Mouse (Mus musculus): Measurements from ENCODE around the gene Szrd1.
"Not testable (repeated sequence)": the region's sequence is repeated elsewhere in the genome, so short reads cannot be mapped to it uniquely, and the experiment has no call there.

Gene Szrd1

GRCm38 (mm10) chr4:141147112-141148008, 7.8 kb upstream of the Szrd1 start, which contains the start of gene Fbxo42:
TSS of gene Fbxo42 (plus strand) at chr4:141147913.
- DNase-seq (ENCODE audit: extremely low spot score, low spot score), result peak; percentile 96

DNA sequence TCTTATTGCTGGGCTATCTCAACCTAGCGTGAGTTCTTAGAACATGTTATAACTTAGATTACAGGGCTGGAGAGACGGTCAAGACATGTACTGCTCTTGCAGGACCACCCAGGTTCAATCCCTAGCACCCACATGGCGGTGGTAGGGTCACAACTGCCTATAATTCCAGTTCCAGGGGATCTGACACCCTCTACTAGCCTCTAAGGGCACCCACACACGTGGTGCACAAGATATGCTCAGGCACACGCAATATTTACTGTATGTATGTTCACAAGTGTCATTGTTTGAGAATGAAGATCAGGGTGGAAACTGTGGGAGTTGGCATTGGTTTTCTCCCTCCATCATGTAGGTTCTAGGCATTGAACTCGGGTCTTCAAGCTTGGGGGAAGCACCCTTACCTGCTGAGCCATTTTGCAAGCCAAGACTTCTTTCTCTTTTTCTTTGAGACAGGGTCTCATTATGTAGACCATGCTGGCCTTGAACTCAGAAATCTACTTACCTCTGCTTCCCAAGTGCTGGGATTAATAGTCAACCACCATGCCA, 7.0 kb upstream of the Szrd1 start:
- DNase-seq (ENCODE audit: extremely low spot score, low spot score), result no peak

GRCm38 (mm10) chr4:141145124-141145523, 5.5 kb upstream of the Szrd1 start:
- not testable (repeated sequence) for DNase-seq (ENCODE audit: extremely low spot score, low spot score)

- DNase-seq (ENCODE audit: extremely low spot score, low spot score), result peak; percentile 72
Observed at GRCm38 (mm10) chr4:141142285-141142811, 2.8 kb upstream of the Szrd1 start.

DNA sequence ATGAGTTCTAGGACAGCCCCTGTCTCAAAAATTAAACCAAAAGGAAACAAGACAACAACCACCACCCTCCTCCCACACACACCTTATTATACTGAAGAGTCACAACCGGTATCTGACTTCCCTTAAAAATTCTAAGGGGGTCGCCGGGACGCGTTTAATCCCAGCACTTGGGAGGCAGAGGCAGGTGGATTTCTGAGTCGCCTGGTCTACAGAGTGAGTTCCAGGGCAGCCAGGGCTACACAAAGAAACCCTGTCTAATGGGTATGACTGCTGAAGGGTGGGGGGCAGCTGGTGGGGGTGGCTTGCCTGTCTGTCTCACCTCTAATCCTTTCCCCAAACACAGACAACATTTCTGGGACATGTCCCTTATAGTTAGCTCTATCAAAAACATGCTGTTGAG, 1.4 kb upstream of the Szrd1 start:
- DNase-seq (ENCODE audit: extremely low spot score, low spot score), result no peak

GRCm38 (mm10) chr4:141140354-141140753, 779 bp upstream of the Szrd1 start:
- not testable (repeated sequence) for DNase-seq (ENCODE audit: extremely low spot score, low spot score)

DNA sequence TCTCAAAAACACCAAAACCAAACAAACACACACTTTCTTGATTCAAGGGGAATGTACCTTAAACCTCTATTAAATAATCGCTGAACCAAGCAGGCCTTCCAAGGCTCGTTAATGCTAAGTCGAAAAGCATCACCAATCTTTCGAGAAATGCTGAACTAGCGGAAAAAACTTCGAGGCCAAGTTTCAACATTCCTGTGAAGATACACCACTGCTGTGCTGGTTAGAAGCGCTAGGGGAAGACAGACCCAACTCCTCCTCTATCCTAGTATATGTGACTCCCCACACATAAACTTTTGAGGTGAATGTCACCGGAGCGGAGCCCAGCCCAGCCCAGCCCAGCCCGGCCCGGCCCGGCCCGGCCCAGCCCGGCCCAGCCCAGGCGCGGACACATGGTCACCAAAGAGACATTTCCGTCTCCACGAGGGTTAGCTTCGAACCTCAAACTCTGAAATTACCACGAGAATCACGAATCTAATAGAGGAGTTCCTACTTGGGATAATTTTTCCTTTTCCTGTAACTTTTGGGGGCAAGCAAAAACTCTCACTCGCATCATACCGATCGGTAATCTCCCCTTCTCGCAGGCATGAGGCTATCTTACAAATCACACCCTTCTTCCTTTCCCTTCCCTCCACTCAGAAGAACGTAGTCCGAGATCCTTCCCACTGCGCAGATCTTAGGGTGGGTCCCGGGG, 1.0 kb downstream of the Szrd1 start:
- no peak for DNase-seq (ENCODE audit: extremely low spot score, low spot score)

- DNase-seq (ENCODE audit: extremely low spot score, low spot score), result not testable (repeated sequence)
Observed at GRCm38 (mm10) chr4:141137740-141138139, 1.8 kb downstream of the Szrd1 start.

- no peak for DNase-seq (ENCODE audit: extremely low spot score, low spot score)
Observed at GRCm38 (mm10) chr4:141136126-141136525, 3.4 kb downstream of the Szrd1 start.

- DNase-seq (ENCODE audit: extremely low spot score, low spot score), result no peak
Observed at GRCm38 (mm10) chr4:141134751-141135530, 4.6 kb downstream of the Szrd1 start.

DNA sequence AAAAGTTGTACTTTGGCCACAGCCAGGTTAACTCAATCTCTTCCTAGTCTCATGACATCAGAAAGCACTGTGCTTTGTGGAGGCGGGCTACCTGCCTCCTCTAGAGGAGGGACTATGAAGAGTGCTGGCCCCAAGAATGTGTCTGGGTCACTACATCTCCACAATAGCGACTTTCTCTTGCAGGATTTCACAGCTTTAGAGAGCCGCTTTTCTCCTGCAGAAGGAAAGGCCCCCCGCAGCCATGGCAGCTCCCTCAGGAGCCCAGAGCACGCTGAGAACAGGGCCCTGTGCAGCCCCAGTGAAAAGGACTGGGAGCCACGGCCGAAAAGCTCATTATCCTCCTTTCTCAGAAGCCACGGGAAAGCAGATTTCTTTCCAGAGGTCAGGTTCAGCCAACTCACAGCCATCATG, 5.5 kb downstream of the Szrd1 start:
- no peak for DNase-seq (ENCODE audit: extremely low spot score, low spot score)

GRCm38 (mm10) chr4:141133227-141133626, 6.3 kb downstream of the Szrd1 start:
- no peak for DNase-seq (ENCODE audit: extremely low spot score, low spot score)

- DNase-seq (ENCODE audit: extremely low spot score, low spot score), result no peak
Observed at GRCm38 (mm10) chr4:141132191-141132590, 7.4 kb downstream of the Szrd1 start.

DNA sequence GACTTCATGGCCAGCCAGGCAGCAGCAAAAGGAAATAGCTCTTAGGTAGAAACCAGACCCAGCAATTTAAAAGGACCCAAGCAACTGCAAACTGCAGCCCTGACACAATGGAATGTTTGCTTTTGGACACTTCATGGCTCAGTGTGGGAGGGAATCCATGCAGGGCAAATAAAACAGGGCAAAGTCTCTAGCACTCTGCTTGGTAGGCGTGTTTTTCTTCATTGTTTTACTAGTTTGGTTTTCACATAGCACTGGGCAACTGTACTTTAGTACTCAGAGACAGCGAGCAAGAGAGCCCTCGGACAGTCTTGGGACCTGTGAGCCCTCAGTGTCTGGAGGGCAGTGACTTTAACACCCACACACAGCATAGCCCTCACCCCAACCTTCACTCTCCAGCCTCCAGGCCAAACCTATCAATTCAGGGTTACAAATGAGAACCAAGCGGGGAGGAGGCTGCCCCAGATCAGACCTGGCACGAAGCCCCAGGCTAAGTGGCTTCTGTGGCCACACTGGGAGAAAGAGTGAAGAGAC, 8.0 kb downstream of the Szrd1 start:
- DNase-seq (ENCODE audit: extremely low spot score, low spot score), result no peak

DNA sequence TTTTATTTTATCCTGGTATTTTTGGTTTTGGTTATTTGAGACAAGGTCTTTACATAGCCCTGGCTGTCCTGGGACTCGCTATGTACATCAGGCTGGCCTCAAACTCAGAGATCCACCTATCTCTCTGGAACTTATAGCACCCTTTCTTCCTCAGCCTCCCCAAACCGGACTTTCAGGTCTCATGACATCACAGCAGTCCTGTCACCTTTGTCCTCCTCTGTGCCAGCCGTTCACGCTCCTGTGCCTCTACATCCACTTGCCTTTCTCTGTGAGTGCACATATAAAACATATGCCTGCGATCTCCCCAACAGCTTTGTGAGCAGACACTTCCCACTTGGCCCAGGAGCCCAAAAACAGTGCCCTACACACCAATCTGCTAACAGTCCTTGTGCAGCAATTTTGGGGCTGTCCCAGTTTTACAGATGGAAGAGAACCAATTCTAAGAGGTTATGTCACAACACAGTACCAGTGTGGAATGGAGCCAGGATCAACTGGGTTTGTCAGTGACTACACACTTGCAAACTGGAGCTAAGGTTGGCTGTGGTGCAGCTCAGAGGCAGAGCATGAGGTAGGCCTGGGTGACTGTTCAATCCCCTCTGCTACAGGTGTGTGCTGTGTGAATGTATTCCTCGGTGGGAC, 8.8 kb downstream of the Szrd1 start:
- DNase-seq (ENCODE audit: extremely low spot score, low spot score), result no peak

GRCm38 (mm10) chr4:141129190-141129710, 10.3 kb downstream of the Szrd1 start:
- DNase-seq (ENCODE audit: extremely low spot score, low spot score), result no peak

DNA sequence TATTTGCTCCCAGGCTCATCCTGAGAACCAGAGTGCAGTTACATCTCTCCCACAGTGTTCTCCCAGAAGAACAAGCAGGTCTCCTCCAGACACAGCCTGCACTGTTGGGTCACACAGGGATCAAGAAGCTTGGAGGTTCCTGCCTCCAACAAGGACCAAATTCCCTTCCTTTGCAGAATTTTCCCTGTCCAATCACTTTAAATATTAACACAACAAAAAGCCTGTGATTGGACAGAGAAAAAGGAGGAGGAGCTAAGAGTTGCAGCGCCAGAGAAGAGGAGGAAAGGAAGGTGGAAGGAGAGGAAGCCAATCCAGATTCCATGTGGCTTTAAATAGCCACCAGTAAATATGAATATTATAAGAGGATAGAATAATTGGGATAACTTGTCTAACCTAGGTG, 16.5 kb downstream of the Szrd1 start:
- DNase-seq (ENCODE audit: extremely low spot score, low spot score), result no peak

- DNase-seq (ENCODE audit: extremely low spot score, low spot score), result no peak
Observed at GRCm38 (mm10) chr4:141122663-141123062, 16.9 kb downstream of the Szrd1 start.

- peak; percentile 64 for DNase-seq (ENCODE audit: extremely low spot score, low spot score)
Observed at GRCm38 (mm10) chr4:141120700-141121099, 18.9 kb downstream of the Szrd1 start.

GRCm38 (mm10) chr4:141118691-141119090, 20.9 kb downstream of the Szrd1 start:
- DNase-seq (ENCODE audit: extremely low spot score, low spot score), result no peak

Measured in neural tube, embryonic 10.5 days (tissue).